Mouse (Mus musculus): ENCODE results near the gene Calm5.

GRCm38 (mm10) chr13:3889111-3889510 lies 35.1 kb downstream of the Calm5 start:
- TF ChIP-seq CTCF (conservative IDR thresholded peaks at IDR 0.05; ENCODE audit: low read length) (no peak), NANOG (IDR thresholded peaks at IDR 0.05; ENCODE audit: borderline replicate concordance, low read length) (no peak), POU5F1 (IDR thresholded peaks at IDR 0.05; ENCODE audit: borderline replicate concordance, low read length) (no peak)

Data from E14TG2a.4 (cell line).